Mouse (Mus musculus) heart, adult 18-20 months (tissue): ENCODE results near the gene Bnc1. TPM values are rescaled to one million over a fixed set of nuclear protein-coding genes. Genes with fewer than 3 reads are reported as not detected.

Experiments
- DNase-seq, 2 experiments: peaks; one replicate each; pipeline ENCODE4 v3.0.0; 2021 to 2022; ENCODE audit warnings: mixed read lengths in 1 of 2
- total RNA-seq, 2 experiments: library from RNA; stranded (reverse); gene quantifications; 2 replicates each; pipeline ENCODE4 v1.2.3; 2021

Gene Bnc1
- total RNA-seq, 2 experiments from 2014 or later = 1.0 to 1.2 TPM

- DNase-seq = no peak
Measured at GRCm38 (mm10) chr7:81974616-81975015, 17.5 kb downstream of the Bnc1 start.

- DNase-seq = no peak
Measured at GRCm38 (mm10) chr7:81973939-81974338, 18.2 kb downstream of the Bnc1 start.

- no peak for DNase-seq
Measured at GRCm38 (mm10) chr7:81973339-81973738, 18.8 kb downstream of the Bnc1 start.

- DNase-seq = no peak
Measured at GRCm38 (mm10) chr7:81968975-81969374, 23.1 kb downstream of the Bnc1 start.

GRCm38 (mm10) chr7:81968451-81968850 is 23.6 kb downstream of the Bnc1 start:
- no peak for DNase-seq

GRCm38 (mm10) chr7:81966195-81966594 is 25.9 kb downstream of the Bnc1 start:
- DNase-seq = no peak

- DNase-seq = peak; percentile 16 to 59
Measured at GRCm38 (mm10) chr7:81959704-81960103, 32.4 kb downstream of the Bnc1 start.

GRCm38 (mm10) chr7:81954208-81954846 is 37.8 kb downstream of the Bnc1 start:
- DNase-seq = peak; percentile 5 to 23

GRCm38 (mm10) chr7:81950499-81950898 is 41.6 kb downstream of the Bnc1 start:
- DNase-seq = no peak

GRCm38 (mm10) chr7:81945398-81945797 is 46.7 kb downstream of the Bnc1 start:
- DNase-seq = no peak

GRCm38 (mm10) chr7:81934806-81935205 is 57.3 kb downstream of the Bnc1 start:
- no peak for DNase-seq

GRCm38 (mm10) chr7:81934267-81934745 is 57.8 kb downstream of the Bnc1 start, which contains the start of gene Hdgfl3:
Hdgfl3 (minus strand) TSS chr7:81934473.
- peak; percentile 81 to 89 for DNase-seq

- DNase-seq = peak; percentile 72
Measured at GRCm38 (mm10) chr7:81933601-81934266, 58.4 kb downstream of the Bnc1 start.

- DNase-seq = no peak
Measured at GRCm38 (mm10) chr7:81933061-81933600, 59.0 kb downstream of the Bnc1 start.

GRCm38 (mm10) chr7:81932521-81933045 is 59.5 kb downstream of the Bnc1 start:
- DNase-seq = peak; percentile 16 to 18

- DNase-seq = no peak
Measured at GRCm38 (mm10) chr7:81928998-81929397, 63.1 kb downstream of the Bnc1 start.

- DNase-seq = no peak
Measured at GRCm38 (mm10) chr7:81921379-81921952, 70.6 kb downstream of the Bnc1 start.

GRCm38 (mm10) chr7:81920314-81920713 is 71.8 kb downstream of the Bnc1 start:
- no peak for DNase-seq

- no peak for DNase-seq
Measured at GRCm38 (mm10) chr7:81918316-81918715, 73.8 kb downstream of the Bnc1 start.
